ENCODE assay signal across 8 mouse cellular contexts in the genomic region with DNA sequence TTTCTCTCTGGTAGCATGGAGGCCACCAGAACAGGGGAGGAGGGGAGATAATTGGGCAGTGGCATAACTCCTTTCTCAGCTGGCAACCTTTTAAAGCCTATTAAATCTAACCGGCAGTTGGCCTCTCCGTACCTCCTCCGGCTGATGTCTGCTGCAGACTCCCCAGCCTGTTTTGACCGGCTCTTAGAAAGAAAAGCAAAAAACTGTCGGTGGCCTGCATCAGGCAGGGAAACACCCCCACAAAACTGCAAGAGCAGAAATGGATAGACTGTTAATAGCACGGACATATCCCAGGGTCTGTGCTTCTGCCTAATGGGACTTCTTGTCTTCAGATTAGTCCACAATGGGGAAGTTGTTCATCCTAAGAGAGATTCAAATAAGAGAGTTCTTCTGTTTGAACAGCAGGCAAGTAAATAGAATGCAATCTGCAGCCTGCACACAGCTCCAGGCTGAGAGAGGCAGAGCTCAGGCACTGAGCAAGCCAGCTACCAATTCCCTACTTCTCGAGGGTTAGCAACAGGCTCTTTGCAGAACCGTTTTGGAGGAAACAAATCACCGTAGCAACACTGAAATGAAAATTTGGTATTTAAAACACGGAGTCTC. TPM values are rescaled to one million over a fixed set of nuclear protein-coding genes. Genes with fewer than 3 reads are reported as not detected.
DNase-seq lines count a peak whose midpoint lies in the region; ATAC-seq and TF ChIP-seq lines count a peak whose summit lies in the region.

No protein-coding gene starts in this region.

- H3K4me1 ChIP-seq in heart, embryonic 16.5 days (ENCODE audit: control insufficient read depth, insufficient read depth, low read length) = no peaks in the 10 kb centered on the region
- H3K4me1 ChIP-seq in embryonic facial prominence, embryonic 13.5 days = peaks cover 10% of the 10 kb centered on the region
- H3K4me1 ChIP-seq in intestine, postnatal 0 days (replicated peaks; ENCODE audit: control insufficient read depth, insufficient read depth, low read length) = no peaks in the 10 kb centered on the region
- no peaks in the 10 kb centered on the region for H3K4me1 ChIP-seq in liver, embryonic 16.5 days (ENCODE audit: control insufficient read depth, low read depth, low read length)

- H3K9me3 ChIP-seq in heart, embryonic 16.5 days (replicated peaks; ENCODE audit: control insufficient read depth, low read length) = peaks cover 3% of the 10 kb centered on the region; the same call in 1 of the 2 replicates
- H3K9me3 ChIP-seq in embryonic facial prominence, embryonic 13.5 days = no peaks in the 10 kb centered on the region
- no peaks in the 10 kb centered on the region for H3K9me3 ChIP-seq in intestine, postnatal 0 days (ENCODE audit: control insufficient read depth)
- H3K9me3 ChIP-seq in liver, embryonic 16.5 days (replicated peaks; ENCODE audit: control insufficient read depth, low read length) = no peaks in the 10 kb centered on the region

- no peaks in the 10 kb centered on the region for H3K27me3 ChIP-seq in heart, embryonic 16.5 days (ENCODE audit: control insufficient read depth, insufficient read depth, low read length)
- no peaks in the 10 kb centered on the region for H3K27me3 ChIP-seq in embryonic facial prominence, embryonic 13.5 days
- H3K27me3 ChIP-seq in intestine, postnatal 0 days (replicated peaks; ENCODE audit: control insufficient read depth, insufficient read depth, low read length) = no peaks in the 10 kb centered on the region
- no peaks in the 10 kb centered on the region for H3K27me3 ChIP-seq in liver, embryonic 16.5 days (ENCODE audit: control insufficient read depth, insufficient read depth, low read depth, low read length)

- H3K4me3 ChIP-seq in heart, embryonic 16.5 days (ENCODE audit: low read length) = no peak overlapping the region
- H3K4me3 ChIP-seq in embryonic facial prominence, embryonic 13.5 days = no peak overlapping the region
- no peak overlapping the region for H3K4me3 ChIP-seq in intestine, postnatal 0 days (ENCODE audit: low read depth, low read length)
- no peak overlapping the region for H3K4me3 ChIP-seq in liver, embryonic 16.5 days (ENCODE audit: low read depth, low read length)

- no peak overlapping the region for H3K27ac ChIP-seq in heart, embryonic 16.5 days (ENCODE audit: low read length)
- peak overlapping the region; percentile 19; the same call in 1 of the 2 replicates for H3K27ac ChIP-seq in embryonic facial prominence, embryonic 13.5 days
- H3K27ac ChIP-seq in intestine, postnatal 0 days (ENCODE audit: low read depth, low read length) = no peak overlapping the region
- no peak overlapping the region for H3K27ac ChIP-seq in liver, embryonic 16.5 days (ENCODE audit: low read length)

- no peak for DNase-seq in heart, postnatal 10 days
- peak; percentile 75 for DNase-seq in telencephalon, adult 2 months (ENCODE audit: low read depth, low spot score)
- no peak for DNase-seq in thymus, postnatal 4 days
- DNase-seq in heart, adult 18-20 months = no peak

- H3K36me3 ChIP-seq in heart, embryonic 16.5 days (ENCODE audit: control insufficient read depth, insufficient read depth) = no peaks in the 10 kb centered on the region
- no peaks in the 10 kb centered on the region for H3K36me3 ChIP-seq in embryonic facial prominence, embryonic 13.5 days
- no peaks in the 10 kb centered on the region for H3K36me3 ChIP-seq in intestine, postnatal 0 days (ENCODE audit: control insufficient read depth, insufficient read depth)
- no peaks in the 10 kb centered on the region for H3K36me3 ChIP-seq in liver, embryonic 16.5 days (ENCODE audit: control insufficient read depth, insufficient read depth)

- WGBS in heart, embryonic 16.5 days = 40% methylated on average over 10 of the region's 10 CpGs
- 29% methylated on average over 10 of the region's 10 CpGs for WGBS in embryonic facial prominence, embryonic 13.5 days
- WGBS in intestine, postnatal 0 days = 35% methylated on average over 10 of the region's 10 CpGs
- 52% methylated on average over 10 of the region's 10 CpGs for WGBS in liver, embryonic 16.5 days (ENCODE audit: insufficient replicate concordance)

- no peak for TF ChIP-seq CTCF in intestine, postnatal 0 days (IDR thresholded peaks at IDR 0.05; ENCODE audit: low read depth)

- no peak overlapping the region for H3K9ac ChIP-seq in heart, embryonic 16.5 days (ENCODE audit: low read length)
- no peak overlapping the region for H3K9ac ChIP-seq in embryonic facial prominence, embryonic 13.5 days
- H3K9ac ChIP-seq in intestine, postnatal 0 days (ENCODE audit: low read depth, low read length) = no peak overlapping the region
- no peak overlapping the region for H3K9ac ChIP-seq in liver, embryonic 16.5 days (ENCODE audit: low read depth, low read length)

- H3K4me2 ChIP-seq in heart, embryonic 16.5 days (ENCODE audit: low read depth, low read length) = peak overlapping the region; percentile 36; the same call in 1 of the 2 replicates
- peak overlapping the region; percentile 33 for H3K4me2 ChIP-seq in embryonic facial prominence, embryonic 13.5 days
- H3K4me2 ChIP-seq in intestine, postnatal 0 days (replicated peaks; ENCODE audit: low read depth) = peak overlapping the region; percentile 30; the same call in 1 of the 2 replicates
- peak overlapping the region; percentile 34 for H3K4me2 ChIP-seq in liver, embryonic 16.5 days (ENCODE audit: low read depth, low read length)

- ATAC-seq in heart, embryonic 16.5 days (replicated peaks; ENCODE audit: extremely low read depth, insufficient read depth, low FRiP score) = no peak
- no peak for ATAC-seq in embryonic facial prominence, embryonic 13.5 days (ENCODE audit: insufficient number of reproducible peaks, insufficient read depth, low FRiP score, low TSS enrichment, low read depth)
- no peak for ATAC-seq in intestine, postnatal 0 days
- ATAC-seq in liver, embryonic 16.5 days (ENCODE audit: low read depth) = no peak

- intact Hi-C loops in heart, postnatal 10 days (cut with DNase I) = no loop called here

RNA-seq across cellular contexts. Expression of a gene that starts 55.7 kb away (rescaled TPM):
- 10.3 and 11.3 TPM in 2 replicates for polyA plus RNA-seq in heart, embryonic 16.5 days (2015; fragmentation: Nextera tagmentation; extraction: Ambion mirVana)
- 1 to 10 TPM; 2.4 to 4.0 TPM for total RNA-seq in heart, postnatal 10 days (2021)
- polyA plus RNA-seq in embryonic facial prominence, embryonic 13.5 days (2015; fragmentation: Nextera tagmentation; extraction: Ambion mirVana) = 19.7 and 19.9 TPM in 2 replicates
- polyA plus RNA-seq in intestine, postnatal 0 days (2015; fragmentation: Nextera tagmentation; extraction: Ambion mirVana) = 7.7 and 8.0 TPM in 2 replicates
- polyA plus RNA-seq in liver, embryonic 16.5 days (2015; fragmentation: Nextera tagmentation; extraction: Ambion mirVana) = 5.5 and 6.0 TPM in 2 replicates
- 1 to 10 TPM; 4.2 to 5.1 TPM for total RNA-seq in heart, adult 18-20 months (2021)
